Mouse (Mus musculus): ENCODE measurements around the gene Mrpl20. TPM values are rescaled to one million over a fixed set of nuclear protein-coding genes. Genes with fewer than 3 reads are reported as not detected.

Mrpl20 gene
- polyA plus RNA-seq, 1 experiment from 2014 or later: 255 TPM

Small RNA genes within 50 kb of the gene (microRNA-seq; reads per million reads assigned to microRNA genes)
- gene Gm27743: not detected

Other genes with a start within 250 kb of the Mrpl20 start
- gene Nadk, start 240.5 kb upstream of the Mrpl20 start, polyA plus RNA-seq (2014; fragmentation: Nextera tagmentation; extraction: Ambion mirVana): 70.4 and 95.1 TPM in 2 replicates
- 15.6 and 19.9 TPM in 2 replicates for gene Slc35e2, start 201.5 kb upstream of the Mrpl20 start, polyA plus RNA-seq (2014; fragmentation: Nextera tagmentation; extraction: Ambion mirVana)
- 49.4 and 49.9 TPM in 2 replicates for gene Cdk11b, start 178.0 kb upstream of the Mrpl20 start, polyA plus RNA-seq (2014; fragmentation: Nextera tagmentation; extraction: Ambion mirVana)
- gene Gm10563, start 157.5 kb upstream of the Mrpl20 start, polyA plus RNA-seq (2014; fragmentation: Nextera tagmentation; extraction: Ambion mirVana): not detected in 2 replicates
- gene Mmp23, start 149.5 kb upstream of the Mrpl20 start, polyA plus RNA-seq (2014; fragmentation: Nextera tagmentation; extraction: Ambion mirVana): 2.5 and 3.9 TPM in 2 replicates
- 39.6 and 40.8 TPM in 2 replicates for gene Mib2, start 133.7 kb upstream of the Mrpl20 start, polyA plus RNA-seq (2014; fragmentation: Nextera tagmentation; extraction: Ambion mirVana)
- gene Fndc10, start 108.5 kb upstream of the Mrpl20 start, polyA plus RNA-seq (2014; fragmentation: Nextera tagmentation; extraction: Ambion mirVana): 6.3 and 13.8 TPM in 2 replicates
- gene Ssu72, start 98.1 kb upstream of the Mrpl20 start, polyA plus RNA-seq (2014; fragmentation: Nextera tagmentation; extraction: Ambion mirVana): 162 and 177 TPM in 2 replicates
- 7.5 and 19.8 TPM in 2 replicates for gene Tmem240, start 68.1 kb upstream of the Mrpl20 start, polyA plus RNA-seq (2014; fragmentation: Nextera tagmentation; extraction: Ambion mirVana)
- gene Atad3a, start 41.8 kb upstream of the Mrpl20 start, polyA plus RNA-seq (2014; fragmentation: Nextera tagmentation; extraction: Ambion mirVana): 77.4 and 79.8 TPM in 2 replicates
- gene Vwa1, start 28.2 kb upstream of the Mrpl20 start, polyA plus RNA-seq (2014; fragmentation: Nextera tagmentation; extraction: Ambion mirVana): 18.0 and 24.4 TPM in 2 replicates
- gene Tmem88b, start 17.0 kb upstream of the Mrpl20 start, polyA plus RNA-seq (2014; fragmentation: Nextera tagmentation; extraction: Ambion mirVana): 0.43 and 0.51 TPM in 2 replicates
- gene Ankrd65, start 12.4 kb upstream of the Mrpl20 start, polyA plus RNA-seq (2014; fragmentation: Nextera tagmentation; extraction: Ambion mirVana): not detected in 2 replicates
- gene Ccnl2, start 9.6 kb downstream of the Mrpl20 start, polyA plus RNA-seq (2014; fragmentation: Nextera tagmentation; extraction: Ambion mirVana): 134 and 162 TPM in 2 replicates
- 118 and 129 TPM in 2 replicates for gene Aurkaip1, start 28.4 kb downstream of the Mrpl20 start, polyA plus RNA-seq (2014; fragmentation: Nextera tagmentation; extraction: Ambion mirVana)
- gene Mxra8, start 36.8 kb downstream of the Mrpl20 start, polyA plus RNA-seq (2014; fragmentation: Nextera tagmentation; extraction: Ambion mirVana): 6.0 and 17.5 TPM in 2 replicates
- 15.3 and 18.0 TPM in 2 replicates for gene Dvl1, start 44.5 kb downstream of the Mrpl20 start, polyA plus RNA-seq (2014; fragmentation: Nextera tagmentation; extraction: Ambion mirVana)
- gene Tas1r3, start 60.5 kb downstream of the Mrpl20 start, polyA plus RNA-seq (2014; fragmentation: Nextera tagmentation; extraction: Ambion mirVana): 0.31 and 0.57 TPM in 2 replicates
- gene Cptp, start 66.6 kb downstream of the Mrpl20 start, polyA plus RNA-seq (2014; fragmentation: Nextera tagmentation; extraction: Ambion mirVana): 24.6 and 31.2 TPM in 2 replicates
- 78.2 and 83.2 TPM in 2 replicates for gene Ints11, start 66.7 kb downstream of the Mrpl20 start, polyA plus RNA-seq (2014; fragmentation: Nextera tagmentation; extraction: Ambion mirVana)
- gene Pusl1, start 88.9 kb downstream of the Mrpl20 start, polyA plus RNA-seq (2014; fragmentation: Nextera tagmentation; extraction: Ambion mirVana): 45.8 and 54.5 TPM in 2 replicates
- 76.6 and 84.8 TPM in 2 replicates for gene Acap3, start 88.9 kb downstream of the Mrpl20 start, polyA plus RNA-seq (2014; fragmentation: Nextera tagmentation; extraction: Ambion mirVana)
- 131 and 138 TPM in 2 replicates for gene Ube2j2, start 141.0 kb downstream of the Mrpl20 start, polyA plus RNA-seq (2014; fragmentation: Nextera tagmentation; extraction: Ambion mirVana)
- gene C1qtnf12, start 159.4 kb downstream of the Mrpl20 start, polyA plus RNA-seq (2014; fragmentation: Nextera tagmentation; extraction: Ambion mirVana): 7.1 and 8.3 TPM in 2 replicates
- gene B3galt6, start 189.8 kb downstream of the Mrpl20 start, polyA plus RNA-seq (2014; fragmentation: Nextera tagmentation; extraction: Ambion mirVana): 36.3 and 38.7 TPM in 2 replicates
- 105 and 112 TPM in 2 replicates for gene Sdf4, start 190.0 kb downstream of the Mrpl20 start, polyA plus RNA-seq (2014; fragmentation: Nextera tagmentation; extraction: Ambion mirVana)
- gene Tnfrsf4, start 211.0 kb downstream of the Mrpl20 start, polyA plus RNA-seq (2014; fragmentation: Nextera tagmentation; extraction: Ambion mirVana): 0.47 and 0.49 TPM in 2 replicates
- 1.4 and 2.4 TPM in 2 replicates for gene Tnfrsf18, start 223.3 kb downstream of the Mrpl20 start, polyA plus RNA-seq (2014; fragmentation: Nextera tagmentation; extraction: Ambion mirVana)